Mouse (Mus musculus) hindbrain, embryonic 11.5 days (tissue): ENCODE measurements around the gene Ppp1r12a. TPM values are rescaled to one million over a fixed set of nuclear protein-coding genes. Genes with fewer than 3 reads are reported as not detected.

Source experiments
- ATAC-seq: fragments of 200-750 bp; cut with Nextera tagmentation; 2 replicates; pipeline ENCODE4 v1.8.0; 2017; ENCODE audit warnings: mild to moderate bottlenecking, moderate TSS enrichment, moderate library complexity; ENCODE audit not compliant: low FRiP score
- DNase-seq: peaks from one replicate; pipeline ENCODE4 v3.0.0-alpha.2; 2015; ENCODE audit warnings: low spot score
- H3K27ac ChIP-seq: fragments of 300-500 bp; sonication (generic); 2 replicates; pipeline ENCODE4 v1.5.1; 2014; ENCODE audit warnings: mild to moderate bottlenecking, low read depth, low read length
- H3K27me3 ChIP-seq: fragments of 300-500 bp; sonication (generic); 2 replicates; pipeline ENCODE4 v1.6.1; 2014; ENCODE audit warnings: mild to moderate bottlenecking, low read length, moderate library complexity, mixed read lengths; ENCODE audit not compliant: control insufficient read depth, insufficient read depth
- H3K36me3 ChIP-seq: fragments of 300-500 bp; sonication (generic); 2 replicates; pipeline ENCODE4 v1.6.1; 2014; ENCODE audit warnings: mild to moderate bottlenecking, low read length, moderate library complexity, mixed read lengths; ENCODE audit not compliant: control insufficient read depth, insufficient read depth
- H3K4me1 ChIP-seq: fragments of 300-500 bp; sonication (generic); replicated peaks from 2 replicates; pipeline ENCODE4 v1.6.1; 2014; ENCODE audit warnings: low read length, mixed read lengths; ENCODE audit not compliant: control insufficient read depth, insufficient read depth
- H3K4me2 ChIP-seq: fragments of 300-500 bp; sonication (generic); replicated peaks from 2 replicates; pipeline ENCODE4 v1.6.1; 2014; ENCODE audit warnings: mild to moderate bottlenecking, low read depth, low read length
- H3K4me3 ChIP-seq: fragments of 300-500 bp; sonication (generic); 2 replicates; pipeline ENCODE4 v1.5.1; 2014; ENCODE audit warnings: low read depth, low read length
- H3K9ac ChIP-seq: fragments of 300-500 bp; sonication (generic); 2 replicates; pipeline ENCODE4 v1.6.1; 2014; ENCODE audit warnings: low read depth, low read length
- H3K9me3 ChIP-seq: fragments of 300-500 bp; sonication (generic); 2 replicates; pipeline ENCODE4 v1.6.1; 2016; ENCODE audit warnings: low read length; ENCODE audit not compliant: control insufficient read depth
- WGBS: fragments of 180-500 bp; shearing (Covaris S2); extraction: QIAGEN DNeasy Blood & Tissue Kit; methylation state at CpG from one replicate; pipeline ENCODE4 v1.1.7; 2014; 5-methylcytosine and 5-hydroxymethylcytosine counted together
- polyA plus RNA-seq: library from polyadenylated mRNA; unstranded; fragments of >200 nt; fragmentation: Nextera tagmentation; extraction: Ambion mirVana; gene quantifications from 2 replicates; pipeline ENCODE4 v1.2.1, GENCODE M21; 2014

Ppp1r12a gene
- polyA plus RNA-seq, 1 experiment from 2014 or later = 97.2 TPM

DNA sequence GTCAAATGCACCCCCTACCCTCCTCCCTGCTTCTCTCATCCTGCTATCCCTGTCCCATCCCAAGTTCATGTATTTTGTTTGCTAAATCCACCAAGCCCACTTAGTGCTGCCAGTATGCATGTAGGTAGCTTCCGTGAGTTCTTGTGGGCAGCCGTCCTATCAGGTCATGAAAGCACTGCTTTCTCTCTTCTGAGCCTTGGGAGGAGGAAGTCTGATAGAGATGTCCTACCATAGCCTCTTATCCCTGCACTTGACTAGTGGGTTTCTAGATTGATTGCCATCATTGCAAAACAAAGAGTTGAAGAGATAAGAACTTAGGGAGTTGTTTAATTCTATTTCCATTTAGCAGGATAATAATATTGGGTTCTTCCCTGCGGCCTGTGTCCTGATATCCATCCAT, 9.6 kb downstream of the Ppp1r12a start:
- Histone ChIP-seq H3K9ac (no peak overlapping the region), H3K9me3 (no peaks in the 10 kb centered on the region), H3K27ac (no peak overlapping the region), H3K4me1 (no peaks in the 10 kb centered on the region), H3K4me3 (no peak overlapping the region), H3K4me2 (no peak overlapping the region), H3K36me3 (no peaks in the 10 kb centered on the region), H3K27me3 (no peaks in the 10 kb centered on the region)
- WGBS = 90% methylated on average over 3 of the region's 3 CpGs
- ATAC-seq = no peak
- DNase-seq = no peak

DNA sequence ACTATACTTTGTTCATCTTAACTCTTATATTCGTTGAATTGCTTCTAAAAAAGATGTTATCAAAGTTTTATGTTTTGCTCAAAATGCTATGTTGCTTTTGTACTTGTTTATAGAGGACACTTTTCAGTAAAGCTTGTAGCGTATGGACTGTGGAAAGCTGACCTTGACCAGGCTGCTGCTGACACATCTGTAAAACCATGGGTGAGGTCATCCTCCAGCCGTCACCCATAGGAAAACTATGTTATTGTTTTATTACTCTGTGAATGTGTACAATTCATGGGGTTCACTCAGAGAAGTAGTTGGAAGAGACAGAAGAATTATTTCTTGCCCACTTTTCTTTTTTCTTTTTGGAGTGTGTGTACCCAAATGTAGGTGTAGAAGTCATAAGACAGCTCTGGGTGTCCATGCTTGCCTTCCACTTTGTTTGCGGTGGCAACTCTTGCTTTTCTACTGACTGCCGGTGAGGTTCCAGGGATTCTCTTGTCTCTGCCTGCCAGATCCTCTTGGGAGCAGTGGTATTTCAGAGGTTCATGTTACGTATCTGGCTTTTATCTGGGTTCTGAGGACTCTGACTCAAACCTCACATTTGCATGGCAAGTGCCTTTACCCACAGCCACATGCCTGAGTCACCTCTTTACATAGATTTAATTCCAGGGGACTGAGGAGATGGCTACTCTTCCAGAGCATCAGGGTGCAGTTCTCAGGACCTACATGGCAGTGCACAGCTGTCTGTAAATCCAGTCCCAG, 11.0 kb downstream of the Ppp1r12a start:
- no peak overlapping the region for H3K4me3 ChIP-seq
- H3K27me3 ChIP-seq = no peaks in the 10 kb centered on the region
- H3K9ac ChIP-seq = no peak overlapping the region
- H3K27ac ChIP-seq = no peak overlapping the region
- DNase-seq (no peak), ATAC-seq (no peak)
- no peaks in the 10 kb centered on the region for H3K36me3 ChIP-seq
- WGBS = 71% methylated on average over 6 of the region's 6 CpGs
- H3K4me2 ChIP-seq = no peak overlapping the region
- no peaks in the 10 kb centered on the region for H3K4me1 ChIP-seq
- H3K9me3 ChIP-seq = no peaks in the 10 kb centered on the region

DNA sequence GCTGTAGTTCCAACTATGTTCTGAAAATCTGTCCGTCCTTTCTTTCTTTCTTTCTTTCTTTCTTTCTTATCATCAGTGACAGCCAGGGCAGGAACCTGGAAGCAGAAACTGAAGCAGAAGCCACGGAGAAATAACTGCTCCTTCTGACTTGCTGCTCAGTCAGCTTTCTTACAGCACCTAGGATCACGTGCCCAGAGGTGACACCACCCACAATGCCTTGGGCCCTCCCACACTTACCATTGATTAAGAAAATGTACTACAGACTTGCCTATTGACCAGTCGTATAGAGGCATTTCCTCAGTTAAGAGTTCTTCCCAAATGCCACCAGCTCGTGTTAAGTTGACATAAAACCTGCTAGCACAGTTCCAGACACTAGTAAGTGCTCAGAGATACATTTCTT, 12.1 kb downstream of the Ppp1r12a start:
- Histone ChIP-seq H3K4me1 (no peaks in the 10 kb centered on the region), H3K9me3 (no peaks in the 10 kb centered on the region), H3K27me3 (no peaks in the 10 kb centered on the region), H3K9ac (no peak overlapping the region), H3K27ac (no peak overlapping the region), H3K36me3 (no peaks in the 10 kb centered on the region), H3K4me2 (no peak overlapping the region), H3K4me3 (no peak overlapping the region)
- 88% methylated on average over 5 of the region's 5 CpGs for WGBS
- ATAC-seq (no peak), DNase-seq (no peak)

DNA sequence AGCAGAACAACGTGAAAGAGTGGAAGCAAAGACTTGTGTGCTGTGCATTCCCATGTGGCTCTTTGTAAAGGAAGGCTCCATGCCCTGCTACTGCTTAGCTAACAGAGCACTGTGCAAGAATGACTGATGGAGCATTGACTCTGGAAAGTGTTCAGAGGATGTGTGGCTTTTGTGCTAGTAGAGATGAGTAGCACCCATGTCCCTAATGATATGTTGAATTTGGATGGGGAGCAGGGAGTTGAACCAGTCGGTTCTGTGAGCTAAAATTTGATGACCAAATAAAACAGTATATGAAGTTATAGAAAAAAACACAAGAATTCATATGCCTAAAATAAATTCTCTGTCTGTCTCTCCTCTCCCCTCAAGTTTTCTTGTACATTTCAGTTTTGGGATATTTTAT, 13.9 kb downstream of the Ppp1r12a start:
- H3K4me2 ChIP-seq = no peak overlapping the region
- ATAC-seq = no peak

DNA sequence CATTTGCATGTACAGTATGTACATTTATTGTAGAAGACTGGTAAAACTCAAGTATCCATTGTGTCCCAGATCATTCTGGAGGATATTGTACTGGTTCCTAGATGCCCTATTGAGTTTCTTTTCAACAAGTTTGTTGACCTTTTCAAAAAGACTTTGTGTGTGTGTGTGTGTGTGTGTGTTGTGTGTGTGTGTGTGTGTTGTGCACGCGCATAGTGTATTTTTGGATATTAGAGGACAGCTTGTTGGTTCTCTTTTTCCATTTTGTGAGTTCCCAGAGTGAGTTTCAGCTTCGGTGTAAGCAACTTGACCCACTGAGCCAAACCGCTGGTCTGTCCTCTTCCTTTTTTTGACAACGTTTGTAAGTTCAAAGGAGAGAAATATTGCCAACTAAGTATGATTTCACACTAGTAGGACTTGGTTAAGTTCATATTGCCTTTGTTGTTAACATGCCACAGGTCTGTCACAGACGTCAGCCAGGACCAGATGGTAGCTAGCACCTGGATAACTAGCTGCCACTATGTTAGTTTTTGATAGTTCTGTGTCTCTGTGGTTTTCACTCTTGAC, 16.4 kb downstream of the Ppp1r12a start:
- Histone ChIP-seq H3K27me3 (no peaks in the 10 kb centered on the region), H3K36me3 (no peaks in the 10 kb centered on the region), H3K4me2 (no peak overlapping the region), H3K4me1 (no peaks in the 10 kb centered on the region), H3K9me3 (no peaks in the 10 kb centered on the region), H3K9ac (no peak overlapping the region), H3K4me3 (no peak overlapping the region), H3K27ac (no peak overlapping the region)
- ATAC-seq (no peak), DNase-seq (no peak)
- WGBS = 88% methylated on average over 6 of the region's 6 CpGs

More for the DNA sequence above, 13.9 kb downstream of the Ppp1r12a start:
- Histone ChIP-seq H3K27me3 (no peaks in the 10 kb centered on the region), H3K9me3 (no peaks in the 10 kb centered on the region), H3K4me3 (no peak overlapping the region), H3K27ac (no peak overlapping the region), H3K36me3 (no peaks in the 10 kb centered on the region), H3K9ac (no peak overlapping the region), H3K4me1 (no peaks in the 10 kb centered on the region)
- DNase-seq = no peak
- WGBS = 75% methylated on average over 2 of the region's 2 CpGs

DNA sequence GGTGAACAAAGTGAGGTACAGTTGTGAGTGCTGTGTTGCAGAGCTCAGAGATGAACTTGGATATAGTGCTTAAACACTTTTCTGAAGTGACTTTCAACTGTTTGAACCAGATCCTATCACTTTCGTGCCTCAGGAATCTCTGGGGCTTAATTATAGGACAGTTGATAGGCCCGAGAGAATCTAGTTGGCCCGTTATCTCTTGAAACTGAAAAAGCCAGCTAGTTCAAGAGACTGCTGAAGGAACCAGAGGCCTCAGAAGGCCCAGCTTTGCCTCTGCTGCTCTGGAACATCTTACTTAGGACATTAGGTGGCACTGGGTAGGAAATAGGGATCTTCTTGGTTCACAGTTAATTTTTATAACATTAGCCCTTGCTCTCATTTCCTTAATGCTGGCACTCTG, 17.4 kb downstream of the Ppp1r12a start:
- Histone ChIP-seq H3K4me1 (no peaks in the 10 kb centered on the region), H3K9ac (no peak overlapping the region), H3K4me2 (no peak overlapping the region), H3K27ac (no peak overlapping the region), H3K9me3 (no peaks in the 10 kb centered on the region), H3K36me3 (no peaks in the 10 kb centered on the region), H3K4me3 (no peak overlapping the region), H3K27me3 (no peaks in the 10 kb centered on the region)
- ATAC-seq (no peak), DNase-seq (no peak)
- 71% methylated on average over 3 of the region's 3 CpGs for WGBS

DNA sequence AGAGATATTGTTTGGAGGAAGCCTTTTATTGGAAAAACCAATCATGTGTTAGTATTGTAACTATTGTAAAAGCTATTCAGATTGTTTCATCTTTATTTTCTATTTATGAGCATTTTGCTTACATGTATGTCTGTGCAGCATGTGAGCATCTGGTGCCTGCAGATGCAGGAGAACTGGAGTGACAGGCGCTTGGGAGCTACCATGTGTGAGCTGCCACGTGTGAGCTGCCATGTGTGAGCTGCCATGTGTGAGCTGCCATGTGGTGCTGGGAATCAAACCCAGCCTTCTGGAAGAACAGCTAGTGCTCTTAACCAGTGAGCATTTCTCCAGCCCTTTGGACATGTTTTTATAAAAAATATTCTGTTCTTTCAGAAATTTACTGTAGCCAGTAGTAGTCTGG, 18.3 kb downstream of the Ppp1r12a start:
- Histone ChIP-seq H3K4me3 (no peak overlapping the region), H3K27ac (no peak overlapping the region), H3K4me2 (no peak overlapping the region), H3K27me3 (no peaks in the 10 kb centered on the region), H3K4me1 (no peaks in the 10 kb centered on the region), H3K9ac (no peak overlapping the region), H3K9me3 (no peaks in the 10 kb centered on the region), H3K36me3 (no peaks in the 10 kb centered on the region)
- ATAC-seq (no peak), DNase-seq (no peak)
- 91% methylated on average over 2 of the region's 2 CpGs for WGBS

DNA sequence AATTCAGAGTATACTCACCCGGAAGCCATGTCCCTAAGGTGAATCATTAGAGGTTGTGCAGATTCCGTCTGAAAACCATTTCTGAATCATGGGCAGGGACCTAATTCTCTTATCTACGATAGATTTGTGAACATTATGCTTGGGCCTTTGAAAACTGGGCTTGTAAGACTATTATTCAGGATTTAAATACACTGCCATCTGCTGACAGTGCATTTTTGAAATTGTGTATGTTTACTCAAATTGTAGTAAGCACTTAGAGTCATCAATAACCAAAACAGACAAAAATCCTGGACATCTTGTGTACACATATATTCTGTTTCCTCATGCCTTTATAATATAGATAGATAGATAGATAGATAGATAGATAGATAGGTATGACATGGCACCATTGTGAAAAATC, 19.9 kb downstream of the Ppp1r12a start:
- H3K4me3 ChIP-seq = no peak overlapping the region
- no peak overlapping the region for H3K4me2 ChIP-seq
- no peak for DNase-seq
- H3K27ac ChIP-seq = no peak overlapping the region
- no peak for ATAC-seq
- WGBS = 94% methylated on average over 3 of the region's 3 CpGs
- H3K9me3 ChIP-seq = no peaks in the 10 kb centered on the region
- no peaks in the 10 kb centered on the region for H3K27me3 ChIP-seq
- no peaks in the 10 kb centered on the region for H3K36me3 ChIP-seq
- H3K9ac ChIP-seq = no peak overlapping the region
- no peaks in the 10 kb centered on the region for H3K4me1 ChIP-seq

DNA sequence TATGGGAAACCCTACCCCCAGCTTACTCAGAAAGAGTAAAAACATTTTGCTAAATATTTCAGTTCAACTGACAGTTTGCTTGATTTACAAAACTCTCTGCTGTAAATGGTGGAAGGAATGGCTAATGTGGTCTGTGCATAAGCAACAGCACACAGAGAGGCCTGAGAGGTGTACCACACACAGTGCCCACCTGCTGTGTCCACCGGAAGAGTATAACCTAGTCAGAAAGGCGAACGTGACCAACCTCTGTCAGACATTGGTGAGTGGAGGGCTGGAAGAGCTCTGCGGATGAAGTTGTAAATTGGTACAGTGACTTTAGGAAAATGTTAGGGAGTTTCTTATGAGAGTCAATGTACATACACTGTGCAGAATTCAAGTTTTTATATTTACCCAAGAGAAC, 20.4 kb downstream of the Ppp1r12a start:
- 79% methylated on average over 4 of the region's 4 CpGs for WGBS
- ATAC-seq (no peak), DNase-seq (no peak)
- H3K36me3 ChIP-seq = no peaks in the 10 kb centered on the region
- H3K4me3 ChIP-seq = no peak overlapping the region
- H3K9ac ChIP-seq = no peak overlapping the region
- H3K4me2 ChIP-seq = no peak overlapping the region
- H3K27me3 ChIP-seq = no peaks in the 10 kb centered on the region
- H3K27ac ChIP-seq = no peak overlapping the region
- H3K9me3 ChIP-seq = no peaks in the 10 kb centered on the region
- no peaks in the 10 kb centered on the region for H3K4me1 ChIP-seq
